Mouse (Mus musculus): ENCODE measurements around the gene Gnl2.

Gene Gnl2

GRCm38 (mm10) chr4:125004886-125005285, 11.5 kb upstream of the Gnl2 start:
- DNase-seq = no peak

- DNase-seq = no peak
Measured at GRCm38 (mm10) chr4:125007460-125007859, 8.9 kb upstream of the Gnl2 start.

- no peak for DNase-seq
Measured at GRCm38 (mm10) chr4:125008220-125008619, 8.2 kb upstream of the Gnl2 start.

GRCm38 (mm10) chr4:125008712-125009111, 7.7 kb upstream of the Gnl2 start:
- DNase-seq = no peak

GRCm38 (mm10) chr4:125017431-125017830, 1.0 kb downstream of the Gnl2 start:
- DNase-seq = no peak

GRCm38 (mm10) chr4:125020780-125021538, 4.6 kb downstream of the Gnl2 start:
- DNase-seq = no peak

- peak; percentile 94 for DNase-seq
Measured at GRCm38 (mm10) chr4:125029891-125030614, 13.7 kb downstream of the Gnl2 start.

GRCm38 (mm10) chr4:125034341-125034740, 18.0 kb downstream of the Gnl2 start:
- no peak for DNase-seq

GRCm38 (mm10) chr4:125044454-125044853, 28.1 kb downstream of the Gnl2 start:
- no peak for DNase-seq

GRCm38 (mm10) chr4:125055385-125055784, 39.0 kb downstream of the Gnl2 start:
- no peak for DNase-seq

GRCm38 (mm10) chr4:125056476-125056875, 40.1 kb downstream of the Gnl2 start:
- no peak for DNase-seq

- DNase-seq = no peak
Measured at GRCm38 (mm10) chr4:125057273-125057672, 40.9 kb downstream of the Gnl2 start.

- no peak for DNase-seq
Measured at GRCm38 (mm10) chr4:125058033-125058432, 41.6 kb downstream of the Gnl2 start.

GRCm38 (mm10) chr4:125059025-125059424, 42.6 kb downstream of the Gnl2 start:
- DNase-seq = peak; percentile 23

GRCm38 (mm10) chr4:125063829-125064228, 47.4 kb downstream of the Gnl2 start:
- no peak for DNase-seq

GRCm38 (mm10) chr4:125065517-125066307, 49.3 kb downstream of the Gnl2 start, which contains the start of gene Dnali1:
Dnali1 (minus strand) TSS chr4:125065703.
- peak; percentile 63 for DNase-seq

- DNase-seq = peak; percentile 94
Measured at GRCm38 (mm10) chr4:125066490-125067370, 50.3 kb downstream of the Gnl2 start, which contains the start of gene Snip1. Snip1 (plus strand) TSS chr4:125066672.

GRCm38 (mm10) chr4:125077700-125078099, 61.3 kb downstream of the Gnl2 start:
- no peak for DNase-seq

GRCm38 (mm10) chr4:125078698-125079097, 62.3 kb downstream of the Gnl2 start:
- DNase-seq = no peak

GRCm38 (mm10) chr4:125084403-125085345, 68.3 kb downstream of the Gnl2 start, which contains the start of gene Meaf6:
Meaf6 (plus strand) TSS chr4:125085134.
- DNase-seq = peak; percentile 87

GRCm38 (mm10) chr4:125085346-125085841, 69.0 kb downstream of the Gnl2 start:
- DNase-seq = peak; percentile 53
